Mouse (Mus musculus) heart, adult 2 months (tissue): ENCODE measurements around the gene Cfap54. TPM values are rescaled to one million over a fixed set of nuclear protein-coding genes. Genes with fewer than 3 reads are reported as not detected.

Source experiments
- DNase-seq, 2 experiments: peaks; one replicate each; pipeline ENCODE4 v3.0.0; 2021
- H3K27ac ChIP-seq: fragments of 200-600 bp; 2 replicates; pipeline ENCODE4 v1.8.1; 2022
- H3K27me3 ChIP-seq: fragments of 200-500 bp; 2 replicates; pipeline ENCODE4 v1.6.1; 2012; ENCODE audit warnings: mild to moderate bottlenecking, low read length, inconsistent platforms, mixed read lengths; ENCODE audit not compliant: control insufficient read depth, insufficient read depth
- H3K36me3 ChIP-seq: fragments of 200-500 bp; 2 replicates; pipeline ENCODE4 v1.6.1; 2012; ENCODE audit warnings: low read length, inconsistent platforms; ENCODE audit not compliant: control insufficient read depth, insufficient read depth
- H3K4me1 ChIP-seq: fragments of 200-500 bp; 2 replicates; pipeline ENCODE4 v1.6.1; 2011; ENCODE audit warnings: low read length; ENCODE audit not compliant: control insufficient read depth, insufficient read depth
- H3K4me3 ChIP-seq: fragments of 200-600 bp; 2 replicates; pipeline ENCODE4 v1.8.1; 2022
- H3K79me2 ChIP-seq: fragments of 200-500 bp; replicated peaks from 2 replicates; pipeline ENCODE4 v1.6.1; 2012; ENCODE audit warnings: mild to moderate bottlenecking, inconsistent platforms, low read length, moderate library complexity, mixed read lengths; ENCODE audit not compliant: control insufficient read depth, insufficient read depth
- H3K9ac ChIP-seq: fragments of 200-500 bp; 2 replicates; pipeline ENCODE4 v1.6.1; 2012; ENCODE audit warnings: low read depth, mild to moderate bottlenecking, control low read depth, inconsistent platforms, low read length, mixed read lengths
- CTCF ChIP-seq: fragments of 200-600 bp; IDR thresholded peaks from 2 replicates; pipeline ENCODE4 v1.8.1; 2022; ENCODE audit warnings: antibody characterized with exemption, mild to moderate bottlenecking, moderate library complexity
- EP300 ChIP-seq: fragments of 200-500 bp; IDR thresholded peaks from 2 replicates; pipeline ENCODE4 v1.6.1; 2011; ENCODE audit warnings: low read depth, low read length, control low read depth; ENCODE audit not compliant: insufficient read depth
- POLR2A ChIP-seq: fragments of 200-500 bp; IDR thresholded peaks from 2 replicates; pipeline ENCODE4 v1.6.1; 2011; ENCODE audit warnings: mild to moderate bottlenecking, low read depth, low read length, control low read depth; ENCODE audit not compliant: insufficient read depth
- WGBS: fragments of 180-500 bp; shearing (Covaris S2); methylation state at CpG from one replicate; pipeline ENCODE4 v1.1.7; 2018; 5-methylcytosine and 5-hydroxymethylcytosine counted together
- intact Hi-C: fragments of 180-260 bp; cut with DNase I; formaldehyde crosslinking; loops from one replicate; pipeline ENCODE4 v1.15.1; 2025
- long read RNA-seq: library from polyadenylated mRNA; stranded (forward); transcript quantifications from one replicate; pipeline ENCODE4 v2.0.0, GENCODE M21; 2021
- polyA plus RNA-seq: library from polyadenylated mRNA; depleted of rRNA; stranded (reverse); fragments of >200 nt; gene quantifications from 2 replicates; pipeline ENCODE4 v1.2.3, GENCODE M21; 2012; rRNA removed
- total RNA-seq, 2 experiments: library from RNA; stranded (reverse); gene quantifications; 2 replicates each; pipeline ENCODE4 v1.2.3; 2021

Cfap54 gene
- total RNA-seq (under 1 TPM; 0.26 to 0.82 TPM), polyA plus RNA-seq (0.18 and 0.47 TPM in 2 replicates)
- long read RNA-seq, partial matches to known transcripts, result 2 of 2 reads
- long read RNA-seq, other reads (novel, unspliced or antisense), result 0 of 2 reads

DNA sequence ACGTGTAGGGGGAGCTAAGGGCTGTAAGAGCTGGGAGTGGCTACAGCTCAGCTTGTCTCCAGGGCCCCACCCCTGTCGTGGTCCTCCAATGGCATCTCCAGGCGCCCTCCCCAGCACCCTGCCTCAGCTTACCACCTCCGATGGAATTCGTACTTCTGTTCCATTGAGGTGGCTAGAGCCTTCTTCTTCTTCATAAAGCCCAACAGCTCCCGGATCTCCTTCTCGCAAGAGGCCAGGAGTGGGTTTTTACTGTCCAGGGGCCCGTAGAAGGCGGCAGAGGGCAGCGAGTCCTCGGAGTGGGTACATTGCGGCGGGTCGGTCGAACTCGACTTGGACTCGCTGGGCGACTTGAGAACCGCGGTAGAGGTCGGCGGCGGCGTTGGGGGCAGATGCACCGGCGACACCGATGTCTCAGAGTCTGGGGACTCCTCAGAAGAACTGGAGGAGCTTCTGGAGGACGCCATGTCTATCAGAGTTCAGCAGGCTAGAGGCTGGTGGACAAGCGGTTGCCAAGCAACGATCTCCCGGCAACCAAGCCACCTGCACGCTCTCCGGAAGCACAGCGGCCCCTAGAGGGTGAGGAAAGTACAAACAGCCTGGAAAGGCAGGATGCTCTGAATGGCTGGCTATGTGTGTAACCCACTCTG, at the start of gene Cfap54:
Cfap54 (minus strand) TSS at position 486 of the 647 bp plus-strand sequence.
- no peak for TF ChIP-seq POLR2A
- peak; percentile 96 for TF ChIP-seq CTCF
- TF ChIP-seq EP300, result peak; percentile 89
- intact Hi-C loops, result loop anchor here (10.0 kb wide), 1 partner anchor 64 kb away; no protein-coding TSS in a partner anchor
- peak; percentile 85 to 90 for DNase-seq
- Histone ChIP-seq H3K4me3 (peak within 1 kb of the TSS; percentile 52), H3K36me3 (no peaks in the 10 kb centered on the region), H3K79me2 (no peaks in the 10 kb centered on the region), H3K27me3 (no peaks in the 10 kb centered on the region), H3K27ac (no peak within 1 kb of the TSS), H3K9ac (no peak within 1 kb of the TSS), H3K4me1 (no peaks in the 10 kb centered on the region)
- 5% methylated on average over 34 of the region's 34 CpGs for WGBS

GRCm38 (mm10) chr10:93130456-93130940, 49.1 kb upstream of the Cfap54 start:
- TF ChIP-seq EP300 (no peak), CTCF (no peak), POLR2A (no peak)
- 71% methylated on average over 10 of the region's 10 CpGs for WGBS
- Histone ChIP-seq H3K9ac (no peak overlapping the region), H3K27me3 (no peaks in the 10 kb centered on the region), H3K79me2 (no peaks in the 10 kb centered on the region), H3K36me3 (no peaks in the 10 kb centered on the region), H3K4me3 (no peak overlapping the region), H3K27ac (no peak overlapping the region), H3K4me1 (no peaks in the 10 kb centered on the region)
- peak in 1 of 2 experiments; percentile 45 for DNase-seq
- intact Hi-C loops, result no loop called here

DNA sequence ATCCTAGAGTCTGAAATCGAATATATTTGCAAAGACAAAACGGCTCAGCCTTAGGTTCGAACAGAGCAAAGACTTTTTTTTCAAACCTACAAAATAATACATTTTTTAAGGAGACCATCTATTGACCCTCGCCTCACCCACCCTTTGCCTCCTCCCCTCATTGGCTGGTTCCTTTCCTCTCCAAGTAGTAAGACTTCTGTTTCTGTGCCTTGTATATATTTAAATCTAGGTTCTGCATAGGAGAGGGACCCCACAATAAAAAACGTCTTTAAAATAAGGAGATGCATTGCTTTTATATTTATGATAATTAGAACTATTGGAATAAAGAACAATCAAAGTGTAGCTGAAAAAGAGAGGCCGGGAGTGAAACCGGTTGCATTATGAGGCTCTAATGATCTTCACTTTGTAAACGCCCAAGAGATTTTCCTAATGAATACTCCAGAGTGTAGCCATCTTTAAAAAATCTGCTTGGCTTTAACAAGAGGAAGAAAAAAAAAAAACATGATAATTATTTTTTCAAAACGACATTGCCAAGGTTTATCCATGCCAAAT, 48.6 kb upstream of the Cfap54 start:
- TF ChIP-seq POLR2A, result no peak
- TF ChIP-seq EP300, result no peak
- TF ChIP-seq CTCF, result no peak
- intact Hi-C loops, result no loop called here

GRCm38 (mm10) chr10:93129345-93129744, 47.9 kb upstream of the Cfap54 start:
- Histone ChIP-seq H3K79me2 (no peaks in the 10 kb centered on the region), H3K9ac (no peak overlapping the region), H3K27me3 (no peaks in the 10 kb centered on the region), H3K27ac (no peak overlapping the region), H3K36me3 (peaks cover 5% of the 10 kb centered on the region), H3K4me3 (no peak overlapping the region), H3K4me1 (peaks cover 4% of the 10 kb centered on the region)
- TF ChIP-seq EP300, result no peak
- TF ChIP-seq CTCF, result no peak
- no peak for TF ChIP-seq POLR2A
- no peak for DNase-seq
- intact Hi-C loops, result no loop called here
- 56% methylated on average over 1 of the region's 1 CpGs for WGBS

More for the DNA sequence above, 48.6 kb upstream of the Cfap54 start:
- H3K27me3 ChIP-seq, result no peaks in the 10 kb centered on the region
- H3K36me3 ChIP-seq, result peaks cover under 1% of the 10 kb centered on the region
- no peak overlapping the region for H3K9ac ChIP-seq
- no peaks in the 10 kb centered on the region for H3K79me2 ChIP-seq
- DNase-seq, result no peak
- no peak overlapping the region for H3K27ac ChIP-seq
- no peak overlapping the region for H3K4me3 ChIP-seq
- 78% methylated on average over 9 of the region's 9 CpGs for WGBS
- H3K4me1 ChIP-seq, result peaks cover 3% of the 10 kb centered on the region

DNA sequence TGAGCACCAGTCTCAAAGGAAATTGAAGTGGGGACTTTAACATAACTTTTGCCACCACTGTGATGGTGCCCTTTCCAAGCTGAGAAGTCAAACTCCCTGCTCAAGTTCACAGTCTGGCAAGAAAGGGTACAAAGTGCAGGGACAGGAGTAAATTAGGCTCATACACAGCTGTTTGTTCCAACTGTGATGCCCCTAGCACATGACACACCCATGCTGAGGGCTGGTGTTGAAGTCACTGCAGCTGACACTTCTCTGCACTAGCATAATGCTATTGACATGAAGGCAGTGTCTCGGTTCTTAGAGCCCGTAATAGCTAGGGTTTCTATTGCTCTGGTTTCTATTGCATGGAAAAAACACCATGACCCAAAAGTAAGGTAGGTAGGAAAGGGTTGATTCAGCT, 47.1 kb upstream of the Cfap54 start:
- no peak overlapping the region for H3K9ac ChIP-seq
- WGBS, result 85% methylated on average over 2 of the region's 2 CpGs
- H3K79me2 ChIP-seq, result no peaks in the 10 kb centered on the region
- DNase-seq, result no peak
- H3K4me3 ChIP-seq, result no peak overlapping the region
- H3K36me3 ChIP-seq, result peaks cover 5% of the 10 kb centered on the region
- no peaks in the 10 kb centered on the region for H3K27me3 ChIP-seq
- peaks cover 7% of the 10 kb centered on the region for H3K4me1 ChIP-seq
- intact Hi-C loops, result no loop called here
- no peak for TF ChIP-seq CTCF
- no peak for TF ChIP-seq POLR2A
- no peak for TF ChIP-seq EP300
- H3K27ac ChIP-seq, result no peak overlapping the region

- 89% methylated on average over 3 of the region's 3 CpGs for WGBS
- no peak for DNase-seq
- no peak overlapping the region for H3K9ac ChIP-seq
- peaks cover 10% of the 10 kb centered on the region for H3K4me1 ChIP-seq
- H3K27ac ChIP-seq, result no peak overlapping the region
- intact Hi-C loops, result no loop called here
- H3K27me3 ChIP-seq, result no peaks in the 10 kb centered on the region
- peaks cover 8% of the 10 kb centered on the region for H3K36me3 ChIP-seq
- H3K79me2 ChIP-seq, result no peaks in the 10 kb centered on the region
- no peak for TF ChIP-seq POLR2A
- TF ChIP-seq EP300, result no peak
- no peak for TF ChIP-seq CTCF
- H3K4me3 ChIP-seq, result no peak overlapping the region
Observed at GRCm38 (mm10) chr10:93126025-93126424, 44.6 kb upstream of the Cfap54 start.
